Mouse (Mus musculus) heart, embryonic 16.5 days (tissue): ENCODE data around the gene Mrm3. TPM values are rescaled to one million over a fixed set of nuclear protein-coding genes. Genes with fewer than 3 reads are reported as not detected.

Source experiments
- ATAC-seq: fragments of 200-750 bp; cut with Nextera tagmentation; replicated peaks from 2 replicates; pipeline ENCODE4 v1.8.0; 2017; ENCODE audit warnings: moderate number of reproducible peaks; ENCODE audit not compliant: insufficient read depth, low FRiP score; ENCODE audit errors: extremely low read depth
- H3K27ac ChIP-seq: fragments of 300-500 bp; sonication (generic); 2 replicates; pipeline ENCODE4 v1.5.1; 2014; ENCODE audit warnings: mild to moderate bottlenecking, low read length, control low read depth, moderate library complexity
- H3K27me3 ChIP-seq: fragments of 300-500 bp; sonication (generic); 2 replicates; pipeline ENCODE4 v1.6.1; 2014; ENCODE audit warnings: low read length, mixed read lengths; ENCODE audit not compliant: control insufficient read depth, insufficient read depth
- H3K36me3 ChIP-seq: fragments of 300-500 bp; sonication (generic); 2 replicates; pipeline ENCODE4 v1.6.1; 2014; ENCODE audit not compliant: control insufficient read depth, insufficient read depth
- H3K4me1 ChIP-seq: fragments of 300-500 bp; sonication (generic); 2 replicates; pipeline ENCODE4 v1.6.1; 2014; ENCODE audit warnings: low read length, mixed read lengths; ENCODE audit not compliant: control insufficient read depth, insufficient read depth
- H3K4me2 ChIP-seq: fragments of 300-500 bp; sonication (generic); 2 replicates; pipeline ENCODE4 v1.6.1; 2014; ENCODE audit warnings: low read depth, mild to moderate bottlenecking, control low read depth, low read length
- H3K4me3 ChIP-seq: fragments of 300-500 bp; sonication (generic); 2 replicates; pipeline ENCODE4 v1.5.1; 2014; ENCODE audit warnings: mild to moderate bottlenecking, control low read depth, low read length
- H3K9ac ChIP-seq: fragments of 300-500 bp; sonication (generic); 2 replicates; pipeline ENCODE4 v1.6.1; 2014; ENCODE audit warnings: low read length, control low read depth
- H3K9me3 ChIP-seq: fragments of 300-500 bp; sonication (generic); replicated peaks from 2 replicates; pipeline ENCODE4 v1.6.1; 2016; ENCODE audit warnings: low read length; ENCODE audit not compliant: control insufficient read depth
- WGBS: fragments of 180-500 bp; shearing (Covaris S2); extraction: QIAGEN DNeasy Blood & Tissue Kit; methylation state at CpG from one replicate; pipeline ENCODE4 v1.1.7; 2014; 5-methylcytosine and 5-hydroxymethylcytosine counted together
- polyA plus RNA-seq: library from polyadenylated mRNA; unstranded; fragments of >200 nt; fragmentation: Nextera tagmentation; extraction: Ambion mirVana; gene quantifications from 2 replicates; pipeline ENCODE4 v1.2.1, GENCODE M21; 2015

The Mrm3 gene
- polyA plus RNA-seq, 1 experiment from 2014 or later, result 31.7 TPM

DNA sequence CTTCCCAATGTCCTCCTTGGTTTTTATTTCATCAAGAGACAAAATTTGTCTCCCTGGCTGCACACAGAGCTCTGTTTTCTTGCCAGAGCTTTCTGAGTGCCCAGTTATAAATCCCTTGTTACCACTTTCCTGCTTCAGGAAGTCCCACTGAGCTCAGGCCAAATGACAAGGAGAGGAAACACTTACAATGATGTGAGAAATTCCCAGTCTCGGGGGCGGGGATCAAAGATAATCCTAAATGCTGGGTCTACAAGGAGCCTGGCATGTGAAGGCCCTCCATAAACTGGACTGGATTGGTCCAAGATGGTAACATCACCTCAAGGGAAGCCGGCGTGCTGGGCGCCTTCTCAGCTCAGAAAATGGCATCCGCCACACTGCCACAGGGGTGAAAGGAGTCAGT is 49.3 kb downstream of the Mrm3 start:
- WGBS, result 65% methylated on average over 6 of the region's 6 CpGs
- ATAC-seq, result no peak
- Histone ChIP-seq H3K27me3 (no peaks in the 10 kb centered on the region), H3K27ac (peak overlapping the region; percentile 87), H3K4me1 (peaks cover 32% of the 10 kb centered on the region), H3K4me2 (peak overlapping the region; percentile 17; the same call in 1 of the 2 replicates), H3K4me3 (0 out of 2 replicates have a peak overlapping the region, but pooled peaks have one; percentile 1), H3K9me3 (no peaks in the 10 kb centered on the region), H3K36me3 (no peaks in the 10 kb centered on the region), H3K9ac (no peak overlapping the region)

DNA sequence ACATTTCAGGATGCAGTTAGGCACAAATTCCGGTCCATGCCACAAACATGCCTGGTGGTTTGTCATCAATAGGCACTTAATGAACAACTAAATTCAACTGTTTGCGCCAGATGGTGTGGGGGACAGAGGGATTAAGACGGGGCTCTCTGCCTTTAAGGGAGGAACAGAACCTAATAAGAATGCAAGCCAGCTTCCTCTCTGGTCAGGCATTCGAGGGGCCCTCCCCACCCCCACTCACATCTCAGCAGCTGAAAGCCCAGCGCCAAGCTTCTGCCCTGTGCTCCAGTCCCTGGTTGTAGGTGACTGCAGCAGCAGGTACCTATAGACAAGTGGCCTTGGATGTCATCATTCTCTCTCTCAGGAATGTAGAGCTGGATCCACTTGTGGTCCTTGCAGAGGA is 50.6 kb downstream of the Mrm3 start:
- WGBS, result 76% methylated on average over 5 of the region's 5 CpGs
- ATAC-seq, result no peak

DNA sequence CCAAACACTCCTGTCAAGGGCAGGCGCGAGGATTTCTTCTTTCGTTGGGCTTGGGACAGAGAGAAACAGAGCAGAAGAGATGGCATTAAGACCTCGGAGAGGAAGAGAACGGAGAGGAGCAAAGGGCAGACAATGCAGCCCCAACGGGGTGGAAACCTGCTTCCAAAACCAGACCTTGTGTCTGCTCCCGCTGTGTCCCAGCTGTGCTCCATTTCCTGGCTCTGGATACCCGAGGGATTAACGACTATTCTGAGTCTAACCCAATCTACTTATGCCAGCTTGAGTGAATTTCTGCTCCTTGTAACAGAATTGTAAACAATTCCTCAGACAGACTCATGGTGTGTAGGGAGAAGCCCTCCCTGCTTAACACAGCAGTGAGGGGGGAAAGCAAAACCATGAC is 51.3 kb downstream of the Mrm3 start:
- no peak overlapping the region for H3K4me3 ChIP-seq
- H3K4me2 ChIP-seq, result no peak overlapping the region
- ATAC-seq, result no peak
- H3K36me3 ChIP-seq, result no peaks in the 10 kb centered on the region
- H3K27me3 ChIP-seq, result no peaks in the 10 kb centered on the region
- H3K4me1 ChIP-seq, result peaks cover 37% of the 10 kb centered on the region
- H3K9ac ChIP-seq, result no peak overlapping the region
- H3K9me3 ChIP-seq, result no peaks in the 10 kb centered on the region
- WGBS, result 38% methylated on average over 9 of the region's 9 CpGs
- H3K27ac ChIP-seq, result no peak overlapping the region

More for the DNA sequence above, 50.6 kb downstream of the Mrm3 start:
- Histone ChIP-seq H3K36me3 (no peaks in the 10 kb centered on the region), H3K27ac (no peak overlapping the region), H3K4me3 (no peak overlapping the region), H3K9ac (no peak overlapping the region), H3K4me2 (no peak overlapping the region), H3K27me3 (no peaks in the 10 kb centered on the region), H3K4me1 (peaks cover 37% of the 10 kb centered on the region), H3K9me3 (no peaks in the 10 kb centered on the region)

DNA sequence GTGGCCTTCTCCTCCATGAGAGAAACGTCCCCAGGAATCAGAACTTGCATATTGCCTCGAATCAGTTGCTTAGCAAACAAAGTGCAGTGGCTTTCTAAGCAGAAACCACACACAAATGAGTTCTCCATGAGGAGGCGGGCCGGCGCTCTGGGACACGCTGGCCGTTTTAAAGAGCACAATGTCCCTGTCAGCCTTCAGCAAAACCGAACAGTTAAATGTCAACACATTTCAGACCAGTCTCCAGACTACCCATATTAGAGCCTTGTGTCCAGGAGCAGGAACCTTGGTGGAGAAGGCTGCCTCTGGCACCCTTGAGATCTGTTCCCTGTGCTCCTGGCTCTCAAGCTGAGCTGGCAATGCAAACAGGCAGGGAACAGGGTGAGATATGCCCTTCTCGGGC is 53.7 kb downstream of the Mrm3 start:
- no peaks in the 10 kb centered on the region for H3K36me3 ChIP-seq
- H3K4me2 ChIP-seq, result no peak overlapping the region
- ATAC-seq, result no peak
- H3K9me3 ChIP-seq, result no peaks in the 10 kb centered on the region
- WGBS, result 48% methylated on average over 9 of the region's 9 CpGs
- peaks cover 29% of the 10 kb centered on the region for H3K4me1 ChIP-seq
- H3K27ac ChIP-seq, result no peak overlapping the region
- no peaks in the 10 kb centered on the region for H3K27me3 ChIP-seq
- H3K4me3 ChIP-seq, result no peak overlapping the region
- H3K9ac ChIP-seq, result peak overlapping the region; percentile 18; the same call in 1 of the 2 replicates

DNA sequence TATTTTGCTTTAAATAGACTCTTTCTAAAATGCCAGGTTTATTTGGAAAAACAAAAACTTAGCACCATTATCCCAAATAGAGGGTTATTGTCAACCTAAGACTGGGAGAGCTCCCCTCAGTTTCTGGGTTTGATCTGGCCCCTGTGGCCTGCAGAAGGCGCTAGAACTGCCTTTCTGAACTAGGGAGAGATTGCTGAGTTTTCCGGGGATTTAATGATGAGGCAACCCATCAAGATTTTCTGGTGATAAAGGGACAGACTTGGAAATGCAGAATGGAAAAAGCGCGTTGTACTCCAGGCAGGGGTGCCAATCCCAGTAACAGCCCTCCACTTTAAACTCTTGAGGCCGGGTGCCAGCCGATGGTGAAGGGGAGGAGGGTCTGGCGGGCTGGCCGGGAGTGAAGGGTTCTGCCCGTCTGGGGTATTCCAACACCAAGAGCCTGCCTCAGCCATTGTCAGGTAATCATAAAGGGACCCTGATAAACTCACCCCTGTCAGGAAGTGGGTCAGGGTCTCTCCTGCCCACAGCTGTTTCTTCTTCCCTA is 55.0 kb downstream of the Mrm3 start:
- Histone ChIP-seq H3K27ac (no peak overlapping the region), H3K9me3 (no peaks in the 10 kb centered on the region), H3K9ac (no peak overlapping the region), H3K27me3 (no peaks in the 10 kb centered on the region), H3K4me2 (no peak overlapping the region), H3K36me3 (no peaks in the 10 kb centered on the region), H3K4me1 (peaks cover 18% of the 10 kb centered on the region), H3K4me3 (no peak overlapping the region)
- no peak for ATAC-seq
- WGBS, result 50% methylated on average over 9 of the region's 9 CpGs

Other genes starting within 250 kb of the Mrm3 start
- 0.93 and 1.7 TPM in 2 replicates for gene 1700016K19Rik, start 243.8 kb upstream of the Mrm3 start, polyA plus RNA-seq
- gene Rflnb, start 215.9 kb upstream of the Mrm3 start, polyA plus RNA-seq, result 14.9 and 16.8 TPM in 2 replicates
- 30.5 and 35.1 TPM in 2 replicates for gene Vps53, start 64.1 kb upstream of the Mrm3 start, polyA plus RNA-seq
- gene Fam57a, start 64.0 kb upstream of the Mrm3 start, polyA plus RNA-seq, result 22.3 and 24.0 TPM in 2 replicates
- gene Dbil5, start 26.1 kb upstream of the Mrm3 start, polyA plus RNA-seq, result 0.53 and 1.8 TPM in 2 replicates
- gene Gemin4, start 26.1 kb upstream of the Mrm3 start, polyA plus RNA-seq, result 20.1 and 21.7 TPM in 2 replicates
- gene Glod4, start within 50 bp of the Mrm3 start, polyA plus RNA-seq, result 115 and 122 TPM in 2 replicates
- 20.8 and 21.2 TPM in 2 replicates for gene Nxn, start 155.4 kb downstream of the Mrm3 start, polyA plus RNA-seq
- gene Timm22, start 163.2 kb downstream of the Mrm3 start, polyA plus RNA-seq, result 81.6 and 84.4 TPM in 2 replicates